Mouse (Mus musculus) monocyte, adult 5-6 weeks (primary cell): Measurements from ENCODE around the gene Gmppb. TPM values are rescaled to one million over a fixed set of nuclear protein-coding genes. Genes with fewer than 3 reads are reported as not detected.
A peak's percentile ranks its signal among the peaks of the same experiment; 100 is the strongest.
"Not testable (repeated sequence)": the region's sequence is repeated elsewhere in the genome, so short reads cannot be mapped to it uniquely, and the experiment has no call there.

ENCODE experiments used
- ATAC-seq: fragments of 153-309, 156-312 bp; replicated peaks from 2 replicates; pipeline ENCODE4 v1.8.0; 2017; ENCODE audit warnings: mild to moderate bottlenecking; ENCODE audit not compliant: low TSS enrichment, insufficient number of reproducible peaks, severe bottlenecking, poor library complexity, low FRiP score
- total RNA-seq: library from RNA; stranded (forward); fragments of 200-1000, 200-491, 200-594 nt; gene quantifications from 3 replicates; pipeline ENCODE4 v1.2.3, GENCODE M21; 2017

Gene Gmppb
- total RNA-seq = 4.5 to 19.8 TPM (median 15.8 TPM) in 3 replicates

DNA sequence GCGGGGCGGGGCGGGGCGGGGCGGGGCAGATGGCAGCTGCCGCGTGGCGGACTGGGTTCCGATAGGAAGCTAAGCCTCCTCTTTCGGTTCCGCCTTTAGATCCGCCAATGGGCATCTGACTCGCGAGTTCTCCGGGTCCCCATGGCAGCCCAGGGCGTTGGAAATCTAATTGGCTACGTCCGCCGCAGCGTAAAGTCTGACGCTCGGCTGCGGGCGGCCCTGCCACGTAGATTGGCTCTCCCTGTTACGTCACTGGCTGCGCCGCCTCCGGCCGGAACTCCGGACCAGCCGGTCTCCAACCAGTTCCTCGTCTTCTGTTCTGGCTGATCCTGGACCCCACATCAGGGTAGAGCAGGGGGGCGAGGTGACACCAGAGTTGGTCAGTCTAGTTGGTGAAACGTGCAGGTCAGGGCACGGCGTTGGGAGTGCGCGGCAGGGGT is at the start of gene Gmppb:
Gene Gmppb, plus strand, starts transcription at position 227 of the 440 bp plus-strand sequence.
- peak; percentile 87 for ATAC-seq

DNA sequence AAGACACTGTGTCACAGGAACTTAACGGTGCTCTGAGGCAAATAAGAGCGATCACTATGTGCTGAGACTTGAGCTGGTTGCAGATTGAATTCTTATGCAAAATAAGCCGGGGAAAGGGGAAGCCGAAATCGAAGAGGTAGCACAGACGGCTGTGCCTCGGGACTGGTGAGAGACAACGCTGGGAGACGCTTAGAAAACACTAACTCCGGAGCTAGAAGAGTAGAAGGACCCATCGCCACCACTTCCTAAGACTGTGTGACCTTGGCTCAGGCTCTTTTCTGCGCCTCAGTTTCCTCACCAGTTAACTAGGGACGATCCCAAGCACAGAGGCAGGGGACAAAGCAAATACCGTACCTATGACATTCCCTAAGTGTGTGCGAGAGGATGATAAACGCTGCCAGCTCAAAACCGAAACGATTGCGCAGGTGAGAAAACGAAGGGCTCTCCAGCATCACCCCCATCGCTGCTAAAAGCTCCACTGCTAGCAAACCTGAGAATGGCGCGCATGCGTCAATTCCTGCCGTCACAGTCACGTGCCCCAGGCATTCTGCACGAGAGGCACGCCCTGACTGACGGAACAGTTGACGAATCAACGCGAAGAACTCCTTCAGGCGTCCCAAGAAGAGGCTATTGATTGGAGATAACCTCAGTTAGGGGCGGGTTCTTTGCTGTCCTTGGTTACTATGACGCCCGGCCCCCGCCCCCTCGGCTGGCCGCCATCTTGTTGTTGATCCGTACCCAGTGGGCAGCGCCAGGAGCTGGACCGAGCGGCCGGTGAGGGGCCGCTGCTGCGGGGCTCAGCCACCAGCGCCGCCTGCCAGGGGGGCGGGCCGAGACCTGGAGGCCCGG is 46.9 kb upstream of the Gmppb start, which contains the start of gene Ip6k1:
Gene Ip6k1, plus strand, starts transcription at position 580 of the 849 bp plus-strand sequence.
- ATAC-seq = peak; percentile 100

DNA sequence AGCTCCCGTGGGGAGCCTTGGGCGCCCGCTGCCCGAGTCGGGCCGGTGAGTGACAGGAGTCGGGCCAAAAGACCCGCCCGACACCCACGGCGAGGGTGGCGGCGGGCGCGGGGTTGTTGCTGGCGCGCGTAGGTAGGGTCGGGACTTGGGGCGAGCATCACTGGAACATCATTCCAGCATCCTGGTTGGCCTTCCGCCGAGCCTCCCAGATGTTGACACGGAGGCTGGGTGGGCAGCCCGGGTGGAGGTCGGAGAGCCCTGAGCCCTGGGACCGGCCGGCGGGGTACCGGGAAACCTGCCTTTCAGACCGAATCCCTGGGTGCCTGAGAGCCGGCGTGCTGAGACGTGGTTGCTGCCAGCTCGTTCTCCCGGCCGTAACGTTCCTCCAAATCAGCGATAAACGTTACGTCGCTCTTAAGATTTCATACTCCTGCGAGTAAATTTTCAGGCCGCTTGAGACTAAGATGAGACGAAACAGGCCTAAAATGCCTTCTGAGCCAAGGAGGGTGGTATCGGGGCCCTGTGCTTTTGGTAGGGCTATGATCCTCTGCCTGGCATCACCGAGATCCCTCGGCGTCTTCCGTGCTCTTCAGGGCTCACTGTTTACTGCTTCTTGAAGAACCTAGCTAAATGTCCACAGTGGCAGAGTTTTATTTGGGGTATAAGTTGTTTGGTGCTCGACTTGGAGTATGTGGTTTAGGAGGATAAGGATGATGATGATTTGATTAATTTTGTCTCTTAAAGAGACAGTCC is 46.1 kb upstream of the Gmppb start:
- ATAC-seq = no peak

DNA sequence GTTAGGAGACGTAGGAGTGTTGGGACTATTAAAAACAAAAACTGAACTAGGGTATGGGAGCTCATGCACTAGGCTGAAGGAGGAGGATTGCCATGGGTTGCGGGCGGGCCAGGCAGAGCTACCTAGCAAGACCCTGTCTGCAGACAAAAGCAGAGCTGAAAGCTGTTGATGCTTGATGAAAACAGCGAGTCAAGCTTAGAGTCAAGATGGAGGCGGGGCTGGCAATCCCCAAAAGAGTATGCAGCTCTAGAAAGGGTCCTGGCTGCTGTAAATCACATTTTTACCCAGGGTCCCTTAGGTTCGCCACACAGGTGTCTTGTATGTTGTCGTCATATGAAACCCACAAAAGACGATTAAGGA is 45.5 kb upstream of the Gmppb start:
- ATAC-seq = no peak

DNA sequence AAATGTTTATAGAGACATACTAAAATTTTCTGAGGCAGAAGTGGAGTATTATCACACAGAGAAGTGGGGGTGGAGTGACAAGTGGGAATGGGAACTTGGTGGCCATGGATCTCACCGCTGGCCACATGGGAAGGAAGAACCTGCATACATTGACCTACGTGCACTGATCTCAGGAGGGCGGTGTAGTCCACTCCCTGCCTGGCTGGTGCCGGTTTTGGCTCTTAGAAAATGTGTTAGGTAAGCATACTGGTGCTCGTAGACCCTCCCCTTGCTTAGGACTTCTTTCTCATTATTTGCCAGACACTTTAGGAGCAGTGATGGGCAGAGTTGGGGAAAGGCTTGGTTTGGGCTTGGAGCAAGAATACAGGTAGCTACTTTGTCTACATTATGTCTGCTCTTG is 41.0 kb upstream of the Gmppb start:
- ATAC-seq = no peak

DNA sequence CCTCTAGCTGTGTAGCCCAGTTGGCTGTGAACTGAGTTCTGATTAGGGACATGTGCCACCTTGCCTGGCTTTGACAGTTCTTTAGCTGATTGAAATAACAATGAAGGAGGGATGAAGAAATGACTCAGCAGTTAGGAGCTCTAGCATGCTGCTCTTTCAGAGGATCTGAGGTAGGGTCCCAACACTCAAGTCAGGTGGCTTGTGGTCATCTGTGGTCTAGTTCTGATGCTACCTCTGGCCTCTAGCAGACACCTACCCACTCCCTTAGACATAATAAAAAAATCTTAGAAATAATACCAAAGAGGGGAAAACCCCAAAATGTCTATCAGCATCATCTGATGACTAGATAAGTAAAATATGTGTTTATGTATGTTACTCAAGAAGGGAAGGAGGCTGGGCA is 38.7 kb upstream of the Gmppb start:
- no peak for ATAC-seq

DNA sequence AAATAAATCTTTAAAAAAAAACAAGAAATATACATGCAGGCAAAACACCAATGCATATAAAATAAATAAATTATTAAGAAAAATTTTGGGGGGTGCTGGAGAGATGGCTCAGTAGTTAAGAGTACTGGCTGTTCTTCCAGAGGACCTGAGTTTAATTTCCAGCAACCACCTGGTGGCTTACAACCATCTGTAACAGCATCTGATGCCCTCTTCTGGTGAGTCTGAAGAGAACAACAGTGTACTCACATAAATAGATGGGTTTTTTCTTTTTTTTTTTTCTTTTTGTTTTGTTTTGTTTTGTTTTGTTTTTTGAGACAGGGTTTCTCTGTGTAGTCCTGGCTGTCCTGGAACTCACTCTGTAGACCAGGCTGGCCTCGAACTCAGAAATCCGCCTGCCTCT is 35.5 kb upstream of the Gmppb start:
- not testable (repeated sequence) for ATAC-seq

DNA sequence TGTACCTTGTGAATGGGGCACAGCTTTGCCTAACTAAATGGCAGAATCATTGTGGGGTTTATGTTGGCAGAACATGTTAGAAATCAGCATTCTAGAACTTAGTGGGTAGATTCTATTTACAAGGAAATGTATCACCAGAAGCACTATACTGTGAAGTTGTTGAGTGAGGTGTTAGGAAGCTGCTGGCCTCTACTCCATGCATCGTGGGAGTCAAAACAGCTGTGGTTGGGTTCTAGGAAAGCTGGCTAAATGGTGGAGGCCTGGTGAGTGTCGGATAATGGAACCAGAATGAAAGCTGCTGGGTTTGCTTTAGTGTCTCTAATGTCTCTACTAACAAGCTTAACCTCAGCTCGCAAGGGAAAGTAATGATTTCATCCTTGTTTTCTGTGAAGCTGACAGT is 31.9 kb upstream of the Gmppb start:
- no peak for ATAC-seq

DNA sequence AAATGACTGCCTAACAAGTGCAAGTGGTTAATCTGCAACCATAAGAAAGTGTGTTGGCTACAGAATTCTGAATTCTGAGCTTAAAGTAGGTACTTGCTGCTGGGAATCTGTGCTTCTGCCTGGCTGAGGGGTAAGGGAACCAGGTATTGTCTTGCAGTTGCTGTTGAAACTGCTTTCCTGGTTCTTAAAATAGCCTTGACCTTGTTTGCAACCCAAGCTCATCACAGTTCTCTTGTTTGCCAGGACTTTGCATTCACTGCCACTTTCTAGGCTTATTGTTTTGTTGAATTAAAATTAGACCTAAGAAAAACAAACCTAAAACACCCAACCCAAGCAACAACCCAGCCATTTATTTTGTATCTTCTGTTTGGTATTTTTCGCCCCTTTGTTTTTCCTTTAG is 28.3 kb upstream of the Gmppb start:
- ATAC-seq = no peak

DNA sequence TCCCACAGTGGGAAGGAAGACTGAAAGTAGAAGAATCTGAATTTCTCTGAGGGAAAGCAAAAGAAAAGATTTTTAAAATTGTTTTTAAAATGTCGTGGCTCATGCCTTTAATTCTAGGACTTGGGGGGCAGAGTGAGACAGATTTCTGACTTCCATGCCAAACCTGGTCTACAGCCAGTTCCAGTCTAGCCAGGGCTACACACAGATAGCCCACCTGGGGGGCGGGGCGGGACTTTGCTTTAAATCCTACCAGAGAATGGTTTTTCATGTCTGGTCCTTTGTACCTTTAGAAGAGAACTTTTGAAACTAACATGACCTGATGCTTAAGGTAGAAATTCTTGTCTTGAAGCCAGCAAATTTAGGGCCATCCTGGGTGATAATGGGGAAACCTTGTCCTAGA is 25.8 kb upstream of the Gmppb start:
- no peak for ATAC-seq

DNA sequence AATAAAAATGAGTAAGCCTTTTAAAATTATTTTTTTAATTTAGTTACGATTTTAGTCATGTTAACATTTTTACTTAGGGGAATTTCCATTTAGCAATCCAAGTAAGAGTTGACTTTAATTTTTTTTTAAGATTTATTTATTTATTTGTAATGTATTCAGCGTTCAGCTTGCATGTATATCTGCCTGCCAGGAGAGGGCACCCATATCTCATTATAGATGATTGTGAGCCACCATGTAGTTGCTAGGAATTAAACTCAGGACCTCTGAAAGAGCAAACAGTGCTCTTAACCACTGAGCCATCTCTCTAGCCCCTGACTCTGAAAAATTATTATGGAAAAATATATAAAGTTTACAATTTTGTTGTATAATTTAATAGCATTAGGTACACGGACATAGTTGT is 22.5 kb upstream of the Gmppb start:
- no peak for ATAC-seq

DNA sequence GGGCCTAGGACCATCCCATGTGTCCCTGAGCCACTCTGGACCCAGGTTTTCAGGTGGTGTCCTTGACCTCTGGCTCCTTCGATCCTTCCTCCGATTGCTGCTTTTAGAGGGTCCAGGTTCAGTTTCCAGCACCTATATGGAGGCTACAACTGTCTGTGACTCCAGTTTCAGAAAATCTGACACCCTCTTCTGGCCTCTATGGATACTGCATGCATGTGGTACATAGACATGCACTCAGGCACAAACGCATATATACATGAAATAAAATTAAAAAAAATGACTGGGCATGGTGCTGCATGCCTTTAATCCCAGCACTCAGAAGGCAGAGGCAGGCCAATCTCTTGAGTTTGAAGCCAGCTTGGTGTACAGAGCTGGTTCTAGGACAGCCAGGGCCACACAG is 21.2 kb upstream of the Gmppb start:
- ATAC-seq = no peak

DNA sequence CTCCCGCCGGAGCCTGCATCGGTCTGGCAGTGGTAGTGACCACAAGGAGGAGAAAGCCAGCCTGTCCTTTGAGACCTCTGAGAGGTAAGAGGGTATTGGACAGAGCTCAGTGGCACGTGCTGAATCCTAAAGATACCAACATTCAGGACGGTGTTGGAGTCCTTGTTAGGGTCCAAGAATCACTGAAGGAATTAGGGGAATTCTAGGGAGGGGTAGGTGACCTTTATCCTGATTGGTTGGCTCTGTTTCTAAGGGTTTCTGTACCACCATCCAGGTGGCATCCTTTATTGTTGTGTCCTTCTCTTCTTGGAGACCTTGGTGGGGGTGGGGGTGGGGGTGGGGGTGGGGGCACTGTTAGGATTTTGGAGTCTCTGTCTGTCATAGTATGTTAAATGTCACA is 16.9 kb upstream of the Gmppb start:
- ATAC-seq = no peak

DNA sequence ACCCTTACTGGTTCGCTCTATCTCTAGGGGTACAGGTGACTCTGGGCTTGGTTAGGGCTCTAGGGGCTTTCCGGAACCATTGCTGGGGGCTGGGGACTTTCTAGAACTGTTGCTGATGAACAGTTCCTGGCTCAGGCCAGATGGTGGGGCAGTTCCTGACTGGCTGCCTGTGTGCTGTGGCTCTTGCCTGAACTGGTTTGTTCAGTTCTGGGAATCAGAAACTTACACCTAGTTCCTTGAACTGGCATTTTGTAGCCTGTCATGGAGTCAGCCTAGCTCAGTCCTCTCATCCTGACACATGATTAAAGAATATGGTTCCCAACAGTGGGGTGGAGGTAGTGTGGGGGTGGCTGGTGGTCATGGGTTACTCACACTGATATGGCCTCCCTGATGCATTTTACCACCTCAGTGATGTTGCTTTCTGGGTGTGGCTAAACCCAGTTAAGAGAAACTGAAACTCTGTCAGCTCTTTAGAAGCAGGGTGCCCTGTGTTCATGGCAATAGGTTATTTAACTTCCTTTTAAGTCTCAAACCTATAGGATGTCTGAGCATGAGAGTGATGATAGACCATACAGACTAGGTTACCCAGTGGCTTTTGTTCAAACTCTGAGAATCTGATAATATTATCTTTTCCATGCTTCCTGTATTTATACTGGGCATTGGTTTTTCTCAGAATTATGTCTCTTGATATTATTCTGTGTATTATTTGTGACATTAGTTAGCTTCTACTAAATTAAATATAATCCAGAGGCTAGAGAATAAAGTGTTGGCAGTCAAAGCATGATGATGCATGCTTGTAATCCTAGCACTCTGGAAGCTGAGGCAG is 13.5 kb upstream of the Gmppb start:
- ATAC-seq = no peak

DNA sequence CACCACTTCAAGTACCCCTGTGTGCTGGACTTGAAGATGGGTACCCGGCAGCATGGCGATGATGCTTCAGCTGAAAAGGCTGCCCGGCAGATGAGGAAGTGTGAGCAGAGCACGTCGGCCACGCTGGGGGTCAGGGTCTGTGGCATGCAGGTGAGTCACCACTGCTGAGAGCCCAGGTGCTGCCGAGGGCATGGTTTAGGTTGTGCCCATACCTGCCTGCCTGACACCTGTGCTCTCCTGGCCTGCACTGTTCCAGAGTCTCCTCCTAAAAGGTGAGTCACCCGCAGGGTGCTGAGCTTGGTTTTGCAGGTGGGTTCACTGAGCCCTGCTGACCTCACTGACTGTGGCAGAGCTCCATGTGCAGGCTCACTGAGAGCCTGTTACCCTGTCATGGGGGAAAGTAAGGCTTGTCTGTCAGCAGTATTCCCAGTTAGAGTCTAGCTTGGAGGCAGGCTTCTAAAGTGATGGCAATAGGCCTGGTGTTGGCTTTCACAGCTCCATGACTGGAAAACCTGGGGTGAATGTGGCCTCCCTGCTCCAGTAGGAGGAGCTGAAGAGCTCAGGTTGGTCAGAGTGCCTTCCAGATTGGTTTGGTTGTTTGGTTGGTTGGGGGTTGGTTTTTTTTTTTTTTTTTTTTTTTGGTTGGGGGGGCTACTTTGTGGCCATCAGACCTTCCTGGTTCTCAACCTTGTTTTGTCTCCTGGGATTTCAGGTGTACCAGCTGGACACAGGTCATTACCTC is 4.1 kb upstream of the Gmppb start:
- no peak for ATAC-seq

DNA sequence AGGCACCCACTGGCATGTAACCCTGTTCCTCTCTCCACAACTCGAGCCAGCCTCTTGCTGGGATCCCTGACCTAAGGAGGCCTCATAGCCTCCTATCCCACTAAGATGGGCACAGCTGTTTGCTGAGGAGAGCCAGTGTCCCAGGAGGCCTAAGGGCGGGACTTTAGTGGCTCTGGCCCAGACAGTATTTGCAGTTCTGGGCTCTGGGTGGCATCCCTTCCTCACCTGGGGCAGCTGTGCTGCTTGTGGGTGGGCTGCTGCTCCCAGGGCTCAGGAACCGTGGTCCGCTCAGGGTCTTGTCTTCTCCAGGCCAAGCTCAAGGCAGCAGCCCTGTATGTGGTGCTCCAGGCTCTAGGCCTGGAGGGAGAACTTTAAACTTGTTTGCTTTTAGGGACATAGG is 2.5 kb upstream of the Gmppb start:
- ATAC-seq = no peak

DNA sequence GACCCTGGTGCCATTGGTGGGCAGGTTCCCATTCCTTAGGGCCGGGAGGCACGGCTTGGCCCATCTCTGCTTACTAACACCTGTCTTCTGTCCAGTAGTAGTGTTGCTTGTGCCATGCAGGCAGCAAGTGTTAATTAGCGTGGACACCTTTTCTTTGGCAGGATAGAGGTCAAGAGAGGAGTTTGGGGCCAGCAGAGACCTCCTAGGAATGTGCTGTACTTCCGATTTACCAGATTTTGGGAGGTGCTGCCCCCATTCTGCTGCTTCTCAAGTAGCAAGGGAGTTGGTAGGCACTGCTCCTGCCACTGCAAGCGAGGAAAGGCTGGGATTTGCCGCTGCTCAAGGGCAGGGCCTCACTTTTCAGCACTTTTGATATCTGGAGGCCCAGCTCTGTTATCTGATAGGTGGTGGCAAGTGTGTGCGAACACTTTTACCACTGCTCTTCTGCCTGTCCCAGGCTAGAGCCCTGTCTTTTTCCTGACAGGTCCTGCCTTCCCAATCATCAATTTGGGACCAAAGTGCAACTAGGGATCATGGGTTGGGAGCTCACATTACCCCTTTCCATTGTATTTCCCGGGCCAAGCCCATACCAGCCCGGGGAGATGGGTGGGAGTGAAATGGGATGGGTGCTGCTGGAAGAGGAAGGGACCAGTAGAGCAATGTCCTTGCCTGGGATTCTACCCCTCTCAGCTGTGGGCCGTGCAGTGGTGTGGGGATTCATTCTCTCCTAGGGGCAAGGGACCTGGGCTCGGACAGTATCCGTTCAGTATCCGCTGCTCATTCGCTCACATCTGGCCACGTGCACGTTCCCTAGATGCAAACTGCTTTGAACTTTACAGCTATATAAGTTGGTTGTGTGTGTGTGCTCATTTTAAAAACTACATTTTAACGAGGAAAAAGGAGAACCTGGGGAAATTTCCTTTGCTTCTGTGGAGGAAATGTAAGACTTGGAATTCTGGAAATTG is 1.2 kb upstream of the Gmppb start:
- no peak for ATAC-seq

DNA sequence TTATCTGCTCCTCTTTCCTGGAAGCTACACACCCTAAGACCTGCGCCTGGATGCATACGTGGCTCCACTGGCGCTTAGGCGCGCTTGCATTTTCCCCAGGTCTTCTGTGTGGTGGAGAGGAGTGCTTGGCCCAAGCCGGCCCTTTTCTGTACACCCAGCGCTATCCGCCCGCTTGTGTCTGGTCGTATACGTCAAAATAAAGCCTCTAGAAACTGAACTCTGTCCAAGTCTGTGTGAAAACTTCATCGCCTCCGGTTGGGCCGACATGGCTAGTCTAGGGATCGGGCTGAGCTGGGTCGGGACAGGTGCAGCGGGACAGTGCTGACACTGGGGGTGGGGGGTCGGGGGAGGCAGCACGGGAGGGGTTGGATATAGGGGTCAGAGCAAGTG is 481 bp upstream of the Gmppb start:
- ATAC-seq = no peak
